Mouse (Mus musculus) right cerebral cortex, adult 2 months (tissue): Measurements from ENCODE around the gene Ccdc141.

ENCODE experiments used
- DNase-seq, 2 experiments: peaks; one replicate each; pipeline ENCODE4 v3.0.0; 2021 to 2022; ENCODE audit warnings: low spot score in 2 of 2

The Ccdc141 gene

GRCm38 (mm10) chr2:77174313-77174712, 3.9 kb upstream of the Ccdc141 start:
- DNase-seq = no peak

GRCm38 (mm10) chr2:77173821-77174220, 3.4 kb upstream of the Ccdc141 start:
- no peak for DNase-seq

DNA sequence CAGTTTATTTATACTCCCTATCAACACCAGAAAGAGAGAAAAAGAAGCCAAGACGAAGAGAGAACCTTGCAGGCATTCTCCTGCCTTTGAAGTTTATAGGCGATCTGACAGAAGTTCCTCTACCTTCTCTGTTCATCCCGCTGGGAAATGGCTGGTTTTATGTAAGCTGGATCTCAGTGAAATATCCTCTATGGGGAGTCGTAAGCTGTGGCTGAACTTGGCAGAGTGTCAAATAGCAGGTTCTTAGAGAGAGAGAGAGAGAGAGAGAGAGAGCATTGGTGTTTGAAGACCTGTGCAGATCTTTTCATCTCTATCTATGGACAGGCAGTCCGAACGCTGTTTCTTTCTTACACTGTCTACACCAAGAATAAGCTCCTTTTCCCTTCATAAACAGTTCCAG, 2.9 kb upstream of the Ccdc141 start:
- no peak for DNase-seq

DNA sequence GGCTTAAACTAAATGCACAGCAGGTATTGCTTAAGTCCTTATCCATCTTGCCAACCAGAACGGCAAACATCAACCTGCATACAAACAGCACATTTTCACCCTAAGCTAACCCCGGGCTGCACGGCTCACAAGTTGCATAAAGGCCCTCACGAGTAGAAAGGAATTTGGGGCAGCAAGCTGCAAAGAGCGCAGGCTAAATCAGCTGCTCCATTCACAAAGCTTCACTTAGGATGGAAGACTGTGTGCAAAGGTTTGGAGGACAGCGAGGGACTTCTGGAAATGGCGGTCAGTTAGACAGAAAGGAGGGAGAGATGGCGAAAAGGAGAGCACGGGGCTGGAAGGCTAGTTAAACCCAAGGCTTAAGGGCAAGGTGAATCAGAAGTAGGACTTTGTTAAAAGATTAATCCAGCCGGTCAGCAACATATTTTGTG, 1.8 kb upstream of the Ccdc141 start:
- no peak for DNase-seq

- DNase-seq = peak; percentile 48 to 64
These were observed 1.2 kb upstream of the Ccdc141 start for GRCm38 (mm10) chr2:77171444-77172240.

- DNase-seq = no peak
These were observed 362 bp downstream of the Ccdc141 start for GRCm38 (mm10) chr2:77169916-77170632.

- no peak for DNase-seq
These were observed 1.2 kb downstream of the Ccdc141 start for GRCm38 (mm10) chr2:77169218-77169617.

DNA sequence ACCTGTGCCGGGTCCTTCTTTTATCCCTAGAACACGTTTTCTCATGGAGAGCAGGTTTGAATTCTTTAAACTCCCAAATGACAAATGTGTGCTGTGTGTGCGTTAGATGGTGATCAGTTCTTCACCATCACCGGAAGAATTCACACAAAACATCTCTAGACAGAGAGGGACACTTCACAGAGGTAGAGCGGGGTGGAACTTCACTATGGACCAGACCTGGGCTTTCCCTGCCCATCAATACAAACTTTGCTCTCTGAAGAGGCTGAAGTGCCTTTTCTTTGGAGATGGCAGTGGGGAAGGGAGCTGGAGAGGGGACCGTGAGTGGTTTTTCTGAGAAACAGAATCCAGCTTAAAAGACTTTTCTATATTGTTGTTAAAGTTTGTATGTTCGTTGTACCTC, 1.7 kb downstream of the Ccdc141 start:
- DNase-seq = no peak

DNA sequence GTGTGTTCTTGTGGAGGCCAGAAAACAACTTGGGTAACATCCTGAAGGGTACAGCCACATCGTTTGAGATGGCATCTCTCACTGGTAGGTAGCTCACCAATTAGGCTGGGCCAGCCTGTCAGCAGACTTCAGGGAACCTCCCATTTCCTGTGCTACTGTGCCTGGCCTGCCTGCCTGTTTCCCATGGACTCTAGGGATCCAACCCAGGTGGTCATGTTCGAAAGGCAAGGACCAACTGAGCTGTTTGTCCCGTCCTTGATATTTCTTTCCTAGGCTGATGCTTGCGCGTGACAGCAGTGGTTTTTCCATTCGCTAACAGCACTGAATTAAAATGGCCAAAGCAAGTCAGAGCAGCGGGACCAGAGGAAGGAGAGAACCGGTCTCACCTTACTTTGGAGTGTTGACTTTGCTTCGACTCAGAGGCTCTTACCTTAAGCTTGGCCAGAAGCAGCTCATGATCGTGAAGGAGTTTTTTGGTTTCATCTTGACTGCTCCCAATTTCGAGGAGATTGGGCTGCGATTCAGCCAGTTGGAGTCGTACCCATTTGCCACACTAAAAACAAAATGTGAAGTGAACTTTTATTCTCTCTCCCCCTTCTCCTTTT, 2.3 kb downstream of the Ccdc141 start:
- no peak for DNase-seq

- no peak for DNase-seq
These were observed 4.1 kb downstream of the Ccdc141 start for GRCm38 (mm10) chr2:77166366-77166765.

GRCm38 (mm10) chr2:77164662-77165061, 5.8 kb downstream of the Ccdc141 start:
- DNase-seq = no peak

DNA sequence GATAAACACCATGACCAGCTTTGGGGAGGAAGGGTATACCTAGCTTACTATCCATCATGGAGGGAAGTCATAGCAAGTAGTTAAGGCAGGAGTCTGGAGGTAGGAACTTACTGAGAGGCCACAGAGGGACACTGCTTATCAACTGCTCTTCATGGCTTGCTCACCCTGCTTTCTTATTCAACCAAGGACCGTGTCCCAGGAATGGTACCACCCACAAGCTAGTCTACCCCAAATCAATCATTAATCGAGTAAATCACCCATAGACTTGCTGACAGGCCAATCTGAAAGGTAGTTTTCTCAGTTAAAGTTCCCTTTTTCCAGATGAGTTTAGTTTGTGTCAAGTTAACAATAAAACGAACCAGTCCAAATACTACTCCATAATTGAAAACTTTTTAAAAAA, 7.1 kb downstream of the Ccdc141 start:
- DNase-seq = no peak

DNA sequence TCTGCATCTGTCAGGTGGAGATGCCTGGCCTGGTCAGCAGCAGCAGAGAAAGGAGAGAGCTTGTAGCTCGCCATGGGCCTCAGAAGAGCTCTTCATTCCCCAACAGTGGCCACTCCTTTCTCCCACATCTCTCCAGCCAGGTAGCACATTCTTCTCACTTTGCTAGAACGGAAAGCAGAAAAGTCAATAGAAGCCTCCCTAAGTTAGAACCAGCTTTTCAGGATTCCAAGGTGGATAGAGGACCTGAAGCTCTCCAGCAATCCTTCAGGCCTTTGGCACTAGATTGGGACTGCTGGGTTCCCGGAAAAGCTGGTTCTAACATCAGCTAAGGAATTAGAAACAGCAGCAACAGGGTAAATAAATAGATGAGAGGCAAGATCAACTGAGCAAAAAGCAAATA, 8.3 kb downstream of the Ccdc141 start:
- DNase-seq = no peak

- no peak for DNase-seq
These were observed 12.9 kb downstream of the Ccdc141 start for GRCm38 (mm10) chr2:77157546-77157945.

DNA sequence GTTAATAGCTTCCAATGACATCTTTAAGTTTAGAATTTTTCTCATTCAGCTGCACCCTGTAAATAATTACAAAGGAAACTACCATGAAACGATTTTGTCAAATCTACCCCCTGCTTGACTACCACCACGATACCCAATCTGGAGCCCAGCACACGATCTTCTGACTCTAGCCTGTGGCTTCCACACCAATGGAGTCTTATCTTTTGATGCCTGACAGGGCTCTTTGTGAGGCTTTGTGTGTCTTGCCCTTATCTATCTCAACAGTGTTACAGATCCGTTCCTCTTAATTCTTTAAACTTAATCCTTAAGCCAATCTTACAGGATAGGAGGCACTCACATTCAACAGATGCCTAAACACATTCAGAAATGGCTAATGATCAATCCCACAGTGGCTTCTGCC, 16.4 kb downstream of the Ccdc141 start:
- no peak for DNase-seq

DNA sequence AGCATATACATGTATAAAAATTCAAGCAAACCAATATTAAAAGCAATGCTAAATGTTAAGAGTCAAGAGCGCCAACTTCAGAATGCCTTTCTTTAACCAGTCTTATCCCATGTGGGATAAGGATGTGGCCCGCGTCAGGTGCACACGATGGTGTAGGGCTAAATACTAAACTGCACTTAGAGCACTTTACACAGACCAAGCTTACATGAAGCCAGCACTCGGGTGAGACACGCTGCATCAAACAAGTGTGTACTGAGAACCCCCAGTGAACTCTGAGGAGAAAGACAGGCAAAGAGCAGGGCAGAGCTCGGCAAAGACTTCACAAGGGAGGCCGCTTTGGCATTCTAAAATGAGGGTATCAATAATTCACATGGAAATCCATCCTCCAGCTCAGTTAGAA, 19.2 kb downstream of the Ccdc141 start:
- no peak for DNase-seq

DNA sequence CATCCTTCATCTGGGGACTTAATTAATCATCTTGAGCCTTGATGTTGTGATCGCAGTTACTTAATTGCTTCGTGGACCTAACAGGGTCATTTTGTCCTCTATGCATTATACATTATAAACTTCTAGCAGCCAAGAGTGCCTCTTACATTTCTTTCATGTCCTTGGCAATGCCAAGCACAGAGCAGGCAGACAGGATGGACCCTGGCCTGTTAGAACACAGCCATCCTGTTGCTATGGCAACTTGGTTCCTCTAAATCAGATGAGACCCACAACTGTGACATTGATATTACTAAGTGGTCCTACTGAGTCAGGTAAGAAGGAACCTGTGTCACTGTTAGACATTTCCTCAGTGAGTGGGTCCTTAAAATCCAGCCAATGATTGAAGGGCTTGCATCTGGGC, 20.9 kb downstream of the Ccdc141 start:
- DNase-seq = no peak

DNA sequence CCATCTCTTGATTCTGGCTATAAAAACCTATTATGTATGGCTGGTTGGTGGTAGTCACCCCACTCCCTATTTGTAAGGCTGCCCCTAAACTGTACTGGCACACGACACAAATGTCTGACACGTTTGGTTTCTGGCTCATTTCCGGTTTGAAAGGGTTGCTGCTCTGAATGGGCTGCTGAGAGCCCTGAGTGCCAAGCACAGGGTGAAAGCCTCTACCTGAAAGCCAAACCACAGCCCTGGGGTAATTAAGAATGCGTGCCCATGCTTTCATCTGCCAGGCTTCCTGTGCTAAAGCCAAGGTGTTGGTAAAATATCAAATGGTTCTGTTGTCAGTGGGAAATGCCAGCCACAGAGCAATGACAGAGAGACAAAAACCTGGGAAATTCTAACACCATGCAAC, 22.2 kb downstream of the Ccdc141 start:
- no peak for DNase-seq

- no peak for DNase-seq
These were observed 23.5 kb downstream of the Ccdc141 start for GRCm38 (mm10) chr2:77146968-77147367.

DNA sequence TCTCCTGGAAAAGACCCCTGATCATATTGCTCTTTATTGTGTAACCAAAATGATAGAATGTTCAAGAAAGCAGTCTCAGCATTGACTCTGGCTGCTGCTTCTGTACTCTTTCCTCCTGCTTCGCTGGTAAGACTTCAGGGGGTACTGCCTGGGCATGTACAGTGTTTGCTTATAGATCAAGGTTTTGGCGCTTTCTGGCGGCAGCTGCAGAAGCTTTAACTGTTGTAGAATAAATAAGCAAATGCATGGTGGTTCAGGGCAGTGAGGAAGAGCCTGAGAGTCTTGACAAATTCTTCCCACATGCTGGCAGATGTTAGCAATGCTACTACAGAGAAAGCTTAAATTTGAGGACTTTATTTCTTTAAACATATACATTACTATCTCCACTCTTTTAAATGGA, 24.1 kb downstream of the Ccdc141 start:
- no peak for DNase-seq

DNA sequence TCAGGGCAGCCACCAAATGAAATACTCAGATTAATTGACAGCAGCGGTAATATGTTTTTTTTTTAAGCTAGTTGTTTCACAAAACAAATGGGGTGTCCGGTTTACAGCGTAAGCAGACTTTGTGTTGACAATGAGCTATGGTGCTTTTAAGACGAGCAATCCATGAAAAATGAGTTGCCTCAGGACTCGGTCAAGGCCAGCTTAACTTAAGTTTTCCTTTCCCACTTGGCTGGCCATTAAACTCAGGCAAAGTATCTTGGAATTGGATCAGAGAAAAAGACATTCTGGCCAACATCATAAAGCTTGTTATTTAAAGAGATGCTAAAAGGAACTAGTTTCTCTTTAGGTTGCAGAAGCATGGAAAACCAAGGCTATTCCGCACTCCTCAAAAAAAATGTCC, 26.9 kb downstream of the Ccdc141 start:
- no peak for DNase-seq

DNA sequence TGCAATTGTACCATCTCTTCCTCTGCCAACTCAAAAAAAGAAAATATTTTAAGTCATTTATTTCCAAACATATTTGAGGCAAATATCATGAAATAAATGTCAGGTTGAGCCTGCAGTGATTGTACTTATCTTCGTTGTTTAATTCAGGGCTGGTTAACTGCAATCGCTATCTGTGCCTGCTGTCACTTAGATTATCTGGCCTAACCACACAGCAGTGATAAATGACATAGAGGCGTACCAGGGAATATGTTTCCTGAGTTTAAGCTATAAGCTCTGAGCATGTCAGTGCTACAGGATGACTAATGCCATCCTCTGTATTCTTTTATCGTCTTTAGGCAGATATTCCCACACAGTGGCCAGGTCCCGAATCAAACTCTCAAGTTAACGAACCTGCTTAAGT, 31.6 kb downstream of the Ccdc141 start:
- no peak for DNase-seq

DNA sequence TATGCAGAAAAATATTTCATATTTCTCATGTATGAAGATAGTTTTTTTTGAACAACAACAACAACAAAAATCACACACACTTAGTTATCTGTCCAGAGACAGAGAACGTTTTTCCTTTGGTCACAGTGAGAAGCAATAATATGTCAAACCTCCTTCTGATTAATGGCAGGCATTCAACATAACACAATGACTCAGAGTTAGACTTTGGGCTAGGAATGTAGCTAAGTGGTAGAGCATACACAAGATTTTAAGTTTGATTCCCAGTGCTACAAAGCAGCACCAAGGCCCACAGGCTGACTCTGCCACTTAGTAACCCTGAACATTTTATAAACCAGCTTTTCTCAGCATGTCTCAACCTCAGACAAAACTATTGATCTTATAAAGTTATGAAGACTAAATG, 35.5 kb downstream of the Ccdc141 start:
- DNase-seq = no peak
